Mouse (Mus musculus): ENCODE measurements around the gene Plcz1.

The Plcz1 gene

GRCm38 (mm10) chr6:140041357-140041756, at the start of gene Plcz1:
Plcz1 (minus strand) TSS chr6:140041457.
- no peak for DNase-seq (ENCODE audit: low read depth, low spot score)

- DNase-seq (ENCODE audit: low read depth, low spot score): no peak
Observed at GRCm38 (mm10) chr6:140089855-140090254, 48.6 kb upstream of the Plcz1 start.

- DNase-seq (ENCODE audit: low read depth, low spot score): no peak
Observed at GRCm38 (mm10) chr6:140081739-140082138, 40.5 kb upstream of the Plcz1 start.

- DNase-seq (ENCODE audit: low read depth, low spot score): no peak
Observed at GRCm38 (mm10) chr6:140080933-140081332, 39.7 kb upstream of the Plcz1 start.

GRCm38 (mm10) chr6:140069177-140069576, 27.9 kb upstream of the Plcz1 start:
- no peak for DNase-seq (ENCODE audit: low read depth, low spot score)

GRCm38 (mm10) chr6:140054271-140054928, 13.1 kb upstream of the Plcz1 start:
- no peak for DNase-seq (ENCODE audit: low read depth, low spot score)

- no peak for DNase-seq (ENCODE audit: low read depth, low spot score)
Observed at GRCm38 (mm10) chr6:140051476-140051875, 10.2 kb upstream of the Plcz1 start.

- DNase-seq (ENCODE audit: low read depth, low spot score): no peak
Observed at GRCm38 (mm10) chr6:140040952-140041351, 305 bp downstream of the Plcz1 start, which contains the start of gene Capza3. Capza3 (plus strand) TSS chr6:140041252.

- no peak for DNase-seq (ENCODE audit: low read depth, low spot score)
Observed at GRCm38 (mm10) chr6:140024404-140024803, 16.9 kb downstream of the Plcz1 start.

GRCm38 (mm10) chr6:140005181-140005580, 36.1 kb downstream of the Plcz1 start:
- DNase-seq (ENCODE audit: low read depth, low spot score): no peak

- no peak for DNase-seq (ENCODE audit: low read depth, low spot score)
Observed at GRCm38 (mm10) chr6:139989597-139989996, 51.7 kb downstream of the Plcz1 start.

- no peak for DNase-seq (ENCODE audit: low read depth, low spot score)
Observed at GRCm38 (mm10) chr6:139989075-139989474, 52.2 kb downstream of the Plcz1 start.

GRCm38 (mm10) chr6:139986564-139986963, 54.7 kb downstream of the Plcz1 start:
- DNase-seq (ENCODE audit: low read depth, low spot score): no peak

- no peak for DNase-seq (ENCODE audit: low read depth, low spot score)
Observed at GRCm38 (mm10) chr6:139984069-139984468, 57.2 kb downstream of the Plcz1 start.

GRCm38 (mm10) chr6:139981061-139981460, 60.2 kb downstream of the Plcz1 start:
- no peak for DNase-seq (ENCODE audit: low read depth, low spot score)

GRCm38 (mm10) chr6:139978114-139978513, 63.1 kb downstream of the Plcz1 start:
- no peak for DNase-seq (ENCODE audit: low read depth, low spot score)

GRCm38 (mm10) chr6:139974668-139975067, 66.6 kb downstream of the Plcz1 start:
- DNase-seq (ENCODE audit: low read depth, low spot score): no peak

GRCm38 (mm10) chr6:139971608-139972298, 69.5 kb downstream of the Plcz1 start:
- no peak for DNase-seq (ENCODE audit: low read depth, low spot score)

GRCm38 (mm10) chr6:139966684-139967083, 74.6 kb downstream of the Plcz1 start:
- DNase-seq (ENCODE audit: low read depth, low spot score): peak; percentile 47

- no peak for DNase-seq (ENCODE audit: low read depth, low spot score)
Observed at GRCm38 (mm10) chr6:139964895-139965294, 76.4 kb downstream of the Plcz1 start.

GRCm38 (mm10) chr6:139963775-139964174, 77.5 kb downstream of the Plcz1 start:
- DNase-seq (ENCODE audit: low read depth, low spot score): no peak

- DNase-seq (ENCODE audit: low read depth, low spot score): no peak
Observed at GRCm38 (mm10) chr6:139957531-139958241, 83.6 kb downstream of the Plcz1 start.

- no peak for DNase-seq (ENCODE audit: low read depth, low spot score)
Observed at GRCm38 (mm10) chr6:139953596-139953995, 87.7 kb downstream of the Plcz1 start.

All from brain, embryonic 18.5 days (tissue).